Mouse (Mus musculus) T-helper 1 cell (primary cell): ENCODE measurements at regions not wholly inside any gene's neighbourhood (a gene's known extent, or its start where the extent isn't known, plus 50 kb on each side); places are given as distances from the start of the nearest gene placed in this dataset.

Source experiments
- in situ Hi-C: fragments of 300-600 bp; cut with MboI, MseI; formaldehyde crosslinking; loops from one replicate; pipeline ENCODE4 v1.15.1; 2025; ENCODE audit warnings: high pct_unique_total_duplicates

DNA sequence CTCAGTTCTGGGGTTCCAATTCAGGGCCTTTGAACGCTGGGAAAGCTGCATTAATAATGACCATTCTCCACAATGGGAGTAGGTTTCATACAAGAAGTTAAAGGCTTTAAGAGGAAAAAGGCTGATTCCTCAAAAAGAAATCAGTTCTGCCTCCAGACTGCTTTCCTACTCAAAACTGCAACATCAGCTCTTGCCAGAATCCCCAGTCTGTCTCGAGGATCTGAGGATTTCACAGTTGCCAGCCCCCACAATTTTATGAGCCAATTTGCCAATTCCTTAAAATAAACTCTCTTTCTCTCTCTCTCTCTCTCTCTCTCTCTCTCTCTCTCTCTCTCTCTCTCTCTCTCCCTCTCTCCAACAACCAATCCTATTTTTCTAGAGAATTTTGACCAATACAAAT is 51.3 kb upstream of the Nhs start:
- in situ Hi-C loops: no loop called here
